Mouse (Mus musculus): ENCODE results near the gene Fut9. TPM values are rescaled to one million over a fixed set of nuclear protein-coding genes. Genes with fewer than 3 reads are reported as not detected.
A peak's percentile ranks its signal among the peaks of the same experiment; 100 is the strongest.

Fut9 gene
- 8.5 and 10.0 TPM in 2 replicates for polyA plus RNA-seq (2014; fragmentation: Nextera tagmentation; extraction: Ambion mirVana)

DNA sequence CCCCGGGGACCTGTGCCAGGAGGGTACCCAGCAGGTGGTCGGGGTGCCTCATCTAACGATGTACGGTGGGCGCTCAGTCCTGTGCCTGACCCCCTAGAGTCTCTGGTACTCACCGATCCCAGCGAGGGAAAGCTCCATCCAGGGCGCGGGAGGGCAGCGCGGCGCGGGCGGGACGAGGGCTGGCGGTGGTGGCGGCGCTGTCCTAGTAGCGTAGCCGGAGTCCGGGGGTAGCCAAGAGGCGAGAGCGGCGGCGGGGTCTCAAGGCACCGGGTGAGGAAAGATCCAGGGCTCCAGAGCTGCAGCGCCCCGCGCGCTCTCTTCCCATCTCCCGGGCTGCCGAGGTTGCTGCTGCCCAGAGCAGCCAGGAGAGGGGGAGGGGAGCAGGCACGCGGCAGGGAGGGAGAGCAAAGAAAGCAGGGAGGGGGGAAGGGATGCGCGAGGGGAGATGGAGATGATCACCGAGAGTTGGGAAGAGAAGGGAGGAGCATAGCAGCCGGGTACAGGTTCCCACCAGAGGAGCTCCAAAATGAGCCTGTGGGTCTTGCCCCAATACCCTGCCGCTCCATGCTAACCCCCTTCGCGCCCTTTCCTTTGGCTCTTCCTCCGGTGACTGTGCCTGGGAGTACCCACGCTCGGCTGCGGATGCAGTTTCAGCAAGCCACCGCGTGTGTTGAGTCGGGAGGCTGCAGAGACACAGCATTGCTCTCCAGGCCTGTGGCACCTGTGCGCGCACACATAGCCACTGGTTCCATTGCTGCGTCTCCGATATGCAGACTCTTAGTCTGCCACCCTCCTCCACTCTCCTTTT is at the start of gene Fut9:
Gene Fut9, minus strand, starts transcription at position 769 of the 808 bp plus-strand sequence.
- no peaks in the 10 kb centered on the region for H3K9me3 ChIP-seq (ENCODE audit: control insufficient read depth, low read length)
- ATAC-seq (replicated peaks; ENCODE audit: low FRiP score) (peak; percentile 94), DNase-seq (ENCODE audit: low spot score) (peak; percentile 91)
- no peaks in the 10 kb centered on the region for H3K27me3 ChIP-seq (ENCODE audit: control insufficient read depth, insufficient read depth, low read length)
- H3K9ac ChIP-seq (ENCODE audit: low read length): peak within 1 kb of the TSS; percentile 81
- H3K4me2 ChIP-seq (ENCODE audit: low read depth, low read length, severe bottlenecking): peak within 1 kb of the TSS; percentile 68
- no peaks in the 10 kb centered on the region for H3K4me1 ChIP-seq (replicated peaks; ENCODE audit: control insufficient read depth, insufficient read depth, low read length)
- WGBS: under 1% methylated on average over 52 of the region's 52 CpGs
- H3K27ac ChIP-seq (ENCODE audit: low read depth, low read length): peak within 1 kb of the TSS; percentile 58
- H3K4me3 ChIP-seq (ENCODE audit: low read depth, low read length): peak within 1 kb of the TSS; percentile 67
- no peaks in the 10 kb centered on the region for H3K36me3 ChIP-seq (ENCODE audit: control insufficient read depth, insufficient read depth, low read length)

DNA sequence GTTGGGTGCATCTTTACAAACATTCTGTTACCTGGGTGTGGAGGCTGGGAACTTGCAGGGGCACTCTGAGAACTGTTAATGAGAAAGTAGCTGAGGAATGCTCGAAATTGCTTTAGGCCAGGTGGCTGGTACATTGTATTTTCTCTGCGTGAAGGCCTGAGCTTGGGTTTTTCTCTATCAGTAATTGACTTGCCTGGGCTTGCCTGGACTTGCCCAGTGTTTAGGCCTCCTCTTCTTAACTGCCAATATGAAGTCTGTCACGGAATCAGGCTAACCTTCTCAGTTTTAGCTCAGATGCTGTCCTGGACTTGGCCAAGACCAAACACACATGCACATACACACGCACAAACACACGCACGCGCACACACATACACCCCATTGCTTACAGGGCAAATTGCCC is 15.7 kb upstream of the Fut9 start:
- ATAC-seq (replicated peaks; ENCODE audit: low FRiP score) (no peak), DNase-seq (ENCODE audit: low spot score) (no peak)
- no peaks in the 10 kb centered on the region for H3K4me1 ChIP-seq (replicated peaks; ENCODE audit: control insufficient read depth, insufficient read depth, low read length)
- H3K4me2 ChIP-seq (ENCODE audit: low read depth, low read length, severe bottlenecking): no peak overlapping the region
- H3K36me3 ChIP-seq (ENCODE audit: control insufficient read depth, insufficient read depth, low read length): no peaks in the 10 kb centered on the region
- no peaks in the 10 kb centered on the region for H3K27me3 ChIP-seq (ENCODE audit: control insufficient read depth, insufficient read depth, low read length)
- H3K9me3 ChIP-seq (ENCODE audit: control insufficient read depth, low read length): no peaks in the 10 kb centered on the region
- H3K9ac ChIP-seq (ENCODE audit: low read length): no peak overlapping the region
- H3K27ac ChIP-seq (ENCODE audit: low read depth, low read length): no peak overlapping the region
- WGBS: 92% methylated on average over 7 of the region's 7 CpGs
- no peak overlapping the region for H3K4me3 ChIP-seq (ENCODE audit: low read depth, low read length)

DNA sequence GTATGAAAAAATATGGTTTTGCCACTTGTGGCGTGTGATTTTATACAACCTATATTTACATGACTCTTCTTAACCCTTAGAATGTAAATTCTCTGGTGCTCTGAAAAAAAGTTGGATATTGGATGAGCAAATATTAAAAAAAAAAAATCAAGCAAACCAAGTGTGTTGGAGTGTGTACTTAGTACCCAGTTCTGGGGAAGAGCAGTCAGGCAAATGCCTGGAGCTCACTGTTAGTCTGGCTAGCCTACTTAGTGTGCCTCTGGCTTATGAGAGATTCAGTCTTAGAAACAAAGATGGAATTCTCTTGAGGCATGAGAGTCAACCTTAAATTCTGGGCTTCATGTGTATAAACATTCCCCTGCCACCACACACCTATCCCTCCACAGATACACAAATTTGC is 13.3 kb upstream of the Fut9 start:
- no peak for DNase-seq (ENCODE audit: low spot score)
- Histone ChIP-seq H3K36me3 (ENCODE audit: control insufficient read depth, insufficient read depth, low read length) (no peaks in the 10 kb centered on the region), H3K4me3 (ENCODE audit: low read depth, low read length) (no peak overlapping the region), H3K4me1 (replicated peaks; ENCODE audit: control insufficient read depth, insufficient read depth, low read length) (no peaks in the 10 kb centered on the region), H3K27me3 (ENCODE audit: control insufficient read depth, insufficient read depth, low read length) (no peaks in the 10 kb centered on the region), H3K9me3 (ENCODE audit: control insufficient read depth, low read length) (no peaks in the 10 kb centered on the region), H3K27ac (ENCODE audit: low read depth, low read length) (no peak overlapping the region), H3K9ac (ENCODE audit: low read length) (no peak overlapping the region), H3K4me2 (ENCODE audit: low read depth, low read length, severe bottlenecking) (no peak overlapping the region)
- 92% methylated on average over 1 of the region's 1 CpGs for WGBS
- no peak for ATAC-seq (replicated peaks; ENCODE audit: low FRiP score)

DNA sequence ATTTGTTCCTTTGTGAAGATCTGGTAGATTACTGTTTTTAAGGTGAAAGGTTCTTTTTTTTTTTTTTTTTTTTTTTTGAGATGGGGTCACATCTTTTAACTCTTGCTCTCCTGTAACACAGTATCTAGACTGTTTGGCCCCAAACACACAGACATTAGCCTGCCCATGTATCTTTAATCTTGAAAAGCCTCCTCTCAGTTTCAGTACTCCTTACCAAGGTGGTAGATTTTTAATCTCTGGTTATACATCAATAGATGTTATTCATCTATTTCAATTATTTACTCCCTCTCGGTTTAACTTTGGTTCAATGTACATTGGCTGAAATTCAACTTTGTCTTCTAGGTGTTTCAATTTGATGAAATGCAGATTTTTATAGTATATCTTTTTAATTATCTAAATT is 10.0 kb upstream of the Fut9 start:
- WGBS: 88% methylated on average over 1 of the region's 1 CpGs
- no peak for ATAC-seq (replicated peaks; ENCODE audit: low FRiP score)

DNA sequence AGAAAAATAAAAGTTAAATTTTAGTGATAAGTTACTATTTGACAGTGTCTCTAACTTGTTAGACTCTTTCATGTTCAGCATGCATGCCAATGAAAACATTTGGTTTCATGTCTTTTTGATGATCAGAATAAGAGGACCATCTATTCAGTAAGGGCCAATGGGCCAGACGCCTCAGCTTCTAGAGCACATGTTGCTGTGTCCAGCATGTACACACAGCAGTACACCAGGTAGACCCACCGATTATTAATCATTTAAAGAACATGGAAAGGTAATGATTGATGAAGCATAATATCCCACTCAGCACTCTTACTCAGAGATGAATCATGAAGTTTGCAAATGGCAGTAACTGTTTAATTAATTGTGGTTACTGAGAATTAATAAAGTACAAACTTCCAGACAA is 1.7 kb upstream of the Fut9 start:
- no peak overlapping the region for H3K4me3 ChIP-seq (ENCODE audit: low read depth, low read length)
- no peaks in the 10 kb centered on the region for H3K9me3 ChIP-seq (ENCODE audit: control insufficient read depth, low read length)
- H3K27me3 ChIP-seq (ENCODE audit: control insufficient read depth, insufficient read depth, low read length): no peaks in the 10 kb centered on the region
- no peaks in the 10 kb centered on the region for H3K4me1 ChIP-seq (replicated peaks; ENCODE audit: control insufficient read depth, insufficient read depth, low read length)
- no peak overlapping the region for H3K27ac ChIP-seq (ENCODE audit: low read depth, low read length)
- H3K36me3 ChIP-seq (ENCODE audit: control insufficient read depth, insufficient read depth, low read length): no peaks in the 10 kb centered on the region
- H3K9ac ChIP-seq (ENCODE audit: low read length): no peak overlapping the region
- no peak overlapping the region for H3K4me2 ChIP-seq (ENCODE audit: low read depth, low read length, severe bottlenecking)
- no peak for DNase-seq (ENCODE audit: low spot score)
- no peak for ATAC-seq (replicated peaks; ENCODE audit: low FRiP score)
- WGBS: 91% methylated on average over 2 of the region's 2 CpGs

More for the DNA sequence above, 10.0 kb upstream of the Fut9 start:
- Histone ChIP-seq H3K27me3 (ENCODE audit: control insufficient read depth, insufficient read depth, low read length) (no peaks in the 10 kb centered on the region), H3K36me3 (ENCODE audit: control insufficient read depth, insufficient read depth, low read length) (no peaks in the 10 kb centered on the region), H3K4me2 (ENCODE audit: low read depth, low read length, severe bottlenecking) (no peak overlapping the region), H3K27ac (ENCODE audit: low read depth, low read length) (no peak overlapping the region), H3K9ac (ENCODE audit: low read length) (no peak overlapping the region), H3K4me3 (ENCODE audit: low read depth, low read length) (no peak overlapping the region), H3K9me3 (ENCODE audit: control insufficient read depth, low read length) (no peaks in the 10 kb centered on the region), H3K4me1 (replicated peaks; ENCODE audit: control insufficient read depth, insufficient read depth, low read length) (no peaks in the 10 kb centered on the region)
- DNase-seq (ENCODE audit: low spot score): no peak

DNA sequence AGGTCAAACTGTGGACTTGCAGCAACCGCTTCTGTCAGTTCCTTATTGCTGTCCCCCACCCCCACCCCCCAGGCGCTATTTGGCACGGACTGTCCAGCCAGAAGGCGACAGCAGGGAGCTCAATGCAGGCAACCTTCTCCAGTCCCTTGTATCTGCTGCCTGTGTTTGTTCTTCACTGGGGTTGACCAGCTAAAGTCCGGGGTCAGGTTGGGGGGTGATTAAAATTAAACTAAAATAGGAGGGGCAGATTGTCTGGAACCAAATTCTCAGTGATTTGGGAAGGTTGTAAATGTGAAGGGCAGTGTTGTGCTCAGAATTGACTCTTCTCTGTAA is 206 bp upstream of the Fut9 start:
- Histone ChIP-seq H3K27me3 (ENCODE audit: control insufficient read depth, insufficient read depth, low read length) (no peaks in the 10 kb centered on the region), H3K36me3 (ENCODE audit: control insufficient read depth, insufficient read depth, low read length) (no peaks in the 10 kb centered on the region), H3K4me2 (ENCODE audit: low read depth, low read length, severe bottlenecking) (peak overlapping the region; percentile 68), H3K9me3 (ENCODE audit: control insufficient read depth, low read length) (no peaks in the 10 kb centered on the region), H3K4me1 (replicated peaks; ENCODE audit: control insufficient read depth, insufficient read depth, low read length) (no peaks in the 10 kb centered on the region), H3K9ac (ENCODE audit: low read length) (peak overlapping the region; percentile 81), H3K27ac (ENCODE audit: low read depth, low read length) (no peak overlapping the region), H3K4me3 (ENCODE audit: low read depth, low read length) (peak overlapping the region; percentile 67)
- no peak for DNase-seq (ENCODE audit: low spot score)
- under 1% methylated on average over 5 of the region's 5 CpGs for WGBS
- ATAC-seq (replicated peaks; ENCODE audit: low FRiP score): no peak; the same call in 1 of the 2 replicates

DNA sequence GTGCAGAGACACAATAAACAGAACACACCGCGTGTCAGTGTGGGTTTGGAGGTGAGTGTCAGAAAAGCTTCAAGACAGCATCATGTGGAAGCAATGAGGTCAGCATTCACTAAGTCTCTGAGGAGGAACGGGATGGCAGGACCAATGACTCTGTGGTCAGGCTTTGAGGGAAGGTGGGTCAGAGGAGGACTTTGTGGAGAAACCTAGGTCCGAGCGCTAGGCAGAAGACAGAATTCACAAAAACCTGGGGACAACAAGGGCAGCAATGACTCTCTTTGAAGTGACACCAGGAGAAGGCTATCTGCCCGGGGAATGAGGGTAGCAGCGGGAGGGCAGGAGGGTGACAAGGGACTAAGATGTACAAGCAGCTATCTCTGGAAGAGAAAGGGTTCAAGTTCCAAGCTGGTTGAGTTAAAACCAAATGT is 981 bp downstream of the Fut9 start:
- no peaks in the 10 kb centered on the region for H3K36me3 ChIP-seq (ENCODE audit: control insufficient read depth, insufficient read depth, low read length)
- H3K9me3 ChIP-seq (ENCODE audit: control insufficient read depth, low read length): no peaks in the 10 kb centered on the region
- under 1% methylated on average over 7 of the region's 7 CpGs for WGBS
- H3K27me3 ChIP-seq (ENCODE audit: control insufficient read depth, insufficient read depth, low read length): no peaks in the 10 kb centered on the region
- H3K4me2 ChIP-seq (ENCODE audit: low read depth, low read length, severe bottlenecking): peak overlapping the region; percentile 68
- H3K27ac ChIP-seq (ENCODE audit: low read depth, low read length): peak overlapping the region; percentile 58
- H3K4me3 ChIP-seq (ENCODE audit: low read depth, low read length): peak overlapping the region; percentile 67
- ATAC-seq (replicated peaks; ENCODE audit: low FRiP score) (peak; percentile 42; the same call in 1 of the 2 replicates), DNase-seq (ENCODE audit: low spot score) (no peak)
- peak overlapping the region; percentile 81 for H3K9ac ChIP-seq (ENCODE audit: low read length)
- H3K4me1 ChIP-seq (replicated peaks; ENCODE audit: control insufficient read depth, insufficient read depth, low read length): no peaks in the 10 kb centered on the region

DNA sequence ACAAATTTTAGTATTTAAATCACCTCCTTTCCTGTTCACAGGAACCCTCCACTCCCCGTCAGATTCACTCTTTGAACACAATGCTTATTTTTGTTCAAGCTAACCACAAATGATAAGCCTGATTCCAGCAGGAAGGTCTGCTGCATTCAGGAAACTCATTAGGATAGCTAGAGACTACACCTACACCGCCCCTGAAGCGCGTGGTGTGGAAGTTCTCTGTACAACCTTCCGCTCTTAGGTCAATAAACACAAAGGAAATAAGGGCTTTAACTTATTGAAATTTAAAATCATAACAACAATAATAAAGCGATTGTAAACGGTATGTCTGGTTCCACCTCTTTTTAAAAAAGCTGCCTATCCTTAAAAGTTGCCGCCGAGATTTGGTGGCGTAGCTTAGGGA is 1.6 kb downstream of the Fut9 start:
- ATAC-seq (replicated peaks; ENCODE audit: low FRiP score): no peak
- no peaks in the 10 kb centered on the region for H3K9me3 ChIP-seq (ENCODE audit: control insufficient read depth, low read length)
- no peaks in the 10 kb centered on the region for H3K36me3 ChIP-seq (ENCODE audit: control insufficient read depth, insufficient read depth, low read length)
- no peak for DNase-seq (ENCODE audit: low spot score)
- H3K4me1 ChIP-seq (replicated peaks; ENCODE audit: control insufficient read depth, insufficient read depth, low read length): no peaks in the 10 kb centered on the region
- H3K4me2 ChIP-seq (ENCODE audit: low read depth, low read length, severe bottlenecking): peak overlapping the region; percentile 68
- H3K9ac ChIP-seq (ENCODE audit: low read length): peak overlapping the region; percentile 81
- WGBS: 7% methylated on average over 10 of the region's 10 CpGs
- no peak overlapping the region for H3K27ac ChIP-seq (ENCODE audit: low read depth, low read length)
- peak overlapping the region; percentile 67 for H3K4me3 ChIP-seq (ENCODE audit: low read depth, low read length)
- H3K27me3 ChIP-seq (ENCODE audit: control insufficient read depth, insufficient read depth, low read length): no peaks in the 10 kb centered on the region

DNA sequence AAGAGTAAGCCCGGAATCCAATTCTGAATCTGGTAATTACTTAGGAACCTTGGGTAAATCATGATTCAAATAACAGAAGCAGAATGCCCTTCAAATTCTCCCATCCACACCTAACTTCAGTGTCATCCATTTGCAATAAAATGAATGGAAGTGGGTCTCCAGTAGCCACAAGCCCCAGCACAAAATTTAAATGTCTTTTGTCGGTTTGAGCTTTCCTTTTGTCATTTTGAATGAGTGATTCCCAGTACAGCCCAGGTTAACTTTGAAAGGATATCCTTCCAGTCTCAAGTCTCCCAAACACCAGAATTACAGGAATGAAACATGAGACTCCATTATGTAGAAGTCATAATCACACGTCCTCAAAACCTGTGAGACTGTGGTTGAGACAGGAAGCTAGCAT is 3.9 kb downstream of the Fut9 start:
- Histone ChIP-seq H3K36me3 (ENCODE audit: control insufficient read depth, insufficient read depth, low read length) (no peaks in the 10 kb centered on the region), H3K27ac (ENCODE audit: low read depth, low read length) (no peak overlapping the region), H3K4me2 (ENCODE audit: low read depth, low read length, severe bottlenecking) (no peak overlapping the region), H3K9ac (ENCODE audit: low read length) (no peak overlapping the region), H3K4me3 (ENCODE audit: low read depth, low read length) (no peak overlapping the region), H3K4me1 (replicated peaks; ENCODE audit: control insufficient read depth, insufficient read depth, low read length) (no peaks in the 10 kb centered on the region), H3K27me3 (ENCODE audit: control insufficient read depth, insufficient read depth, low read length) (no peaks in the 10 kb centered on the region), H3K9me3 (ENCODE audit: control insufficient read depth, low read length) (no peaks in the 10 kb centered on the region)
- WGBS: 40% methylated on average over 3 of the region's 3 CpGs
- no peak for ATAC-seq (replicated peaks; ENCODE audit: low FRiP score)
- DNase-seq (ENCODE audit: low spot score): no peak
